Mouse (Mus musculus): ENCODE results near the gene Fbxo9. TPM values are rescaled to one million over a fixed set of nuclear protein-coding genes. Genes with fewer than 3 reads are reported as not detected.

The Fbxo9 gene
- total RNA-seq, 1 experiment from 2014 or later: 89.9 TPM

GRCm38 (mm10) chr9:78064121-78064520 is 44.7 kb downstream of the Fbxo9 start:
- no peak for DNase-seq

- no peak for DNase-seq
These were observed 46.5 kb downstream of the Fbxo9 start for GRCm38 (mm10) chr9:78062392-78062791.

GRCm38 (mm10) chr9:78059525-78060120 is 49.2 kb downstream of the Fbxo9 start:
- no peak for DNase-seq

- DNase-seq: no peak
These were observed 54.6 kb downstream of the Fbxo9 start for GRCm38 (mm10) chr9:78054298-78054697.

- no peak for DNase-seq
These were observed 55.0 kb downstream of the Fbxo9 start for GRCm38 (mm10) chr9:78053821-78054220.

- no peak for DNase-seq
These were observed 57.2 kb downstream of the Fbxo9 start, which contains the start of gene Gcm1 for GRCm38 (mm10) chr9:78051677-78052076. Gene Gcm1, plus strand, starts transcription at chr9:78051924.

GRCm38 (mm10) chr9:78050452-78050970 is 58.4 kb downstream of the Fbxo9 start:
- no peak for DNase-seq

- DNase-seq: peak; percentile 17
These were observed 62.1 kb downstream of the Fbxo9 start for GRCm38 (mm10) chr9:78046755-78047154.

GRCm38 (mm10) chr9:78045171-78045570 is 63.7 kb downstream of the Fbxo9 start:
- no peak for DNase-seq

- peak; percentile 88 for DNase-seq
These were observed 69.9 kb downstream of the Fbxo9 start for GRCm38 (mm10) chr9:78038755-78039489.

- DNase-seq: peak; percentile 39
These were observed 73.0 kb downstream of the Fbxo9 start for GRCm38 (mm10) chr9:78035831-78036230.

GRCm38 (mm10) chr9:78035296-78035695 is 73.6 kb downstream of the Fbxo9 start:
- no peak for DNase-seq

GRCm38 (mm10) chr9:78032930-78033329 is 75.9 kb downstream of the Fbxo9 start:
- DNase-seq: no peak

Other genes starting within 250 kb of the Fbxo9 start
- gene Elovl5, start 191.7 kb downstream of the Fbxo9 start, total RNA-seq (2021): 285 and 347 TPM in 2 replicates
- gene Gcm1, start 57.1 kb downstream of the Fbxo9 start, total RNA-seq (2021): not detected in 2 replicates
- gene Ick, start 127 bp upstream of the Fbxo9 start, total RNA-seq (2021): 20.2 and 21.8 TPM in 2 replicates
- gene Gsta4, start 73.7 kb upstream of the Fbxo9 start, total RNA-seq (2021): 58.5 and 58.7 TPM in 2 replicates
- not detected in 2 replicates for gene Gsta1, start 121.6 kb upstream of the Fbxo9 start, total RNA-seq (2021)
- gene Gm3776, start 148.1 kb upstream of the Fbxo9 start, total RNA-seq (2021): not detected in 2 replicates
- gene Gm10639, start 180.9 kb upstream of the Fbxo9 start, total RNA-seq (2021): not detected in 2 replicates
- not detected in 2 replicates for gene Omt2a, start 205.7 kb upstream of the Fbxo9 start, total RNA-seq (2021)
- gene Omt2b, start 218.5 kb upstream of the Fbxo9 start, total RNA-seq (2021): not detected in 2 replicates
- 3.3 TPM in 1 of 2 replicates, not detected in the other for gene Gsta2, start 246.7 kb upstream of the Fbxo9 start, total RNA-seq (2021)

Measured in adrenal gland, postnatal 14 days (tissue).